Mouse (Mus musculus) layer of hippocampus, adult 18-20 months (tissue): ENCODE results near the gene Anxa7. TPM values are rescaled to one million over a fixed set of nuclear protein-coding genes. Genes with fewer than 3 reads are reported as not detected.

Experiments used
- DNase-seq, 2 experiments: peaks; one replicate each; pipeline ENCODE4 v3.0.0; 2022; ENCODE audit warnings: low spot score in 2 of 2
- long read RNA-seq: library from polyadenylated mRNA; stranded (forward); transcript quantifications from one replicate; pipeline ENCODE4 v2.0.0, GENCODE M21; 2021
- total RNA-seq, 2 experiments: library from RNA; stranded (reverse); gene quantifications; 2 replicates each; pipeline ENCODE4 v1.2.3; 2021

Gene Anxa7
- total RNA-seq = 10 to 100 TPM; 74.3 to 74.7 TPM
- long read RNA-seq, transcript Anxa7-202 (14 exons, 2,904 nt) = major isoform, 51 of 84 reads
- long read RNA-seq, partial matches to known transcripts = 16 of 84 reads
- long read RNA-seq, other reads (novel, unspliced or antisense) = 13 of 84 reads

- DNase-seq = peak; percentile 59 to 75
Measured at GRCm38 (mm10) chr14:20479291-20480194, at the start of gene Anxa7. Anxa7 (minus strand) TSS chr14:20480133.

GRCm38 (mm10) chr14:20529643-20530042 is 49.7 kb upstream of the Anxa7 start:
- DNase-seq = no peak

GRCm38 (mm10) chr14:20520179-20520578 is 40.2 kb upstream of the Anxa7 start:
- no peak for DNase-seq

GRCm38 (mm10) chr14:20508424-20508823 is 28.5 kb upstream of the Anxa7 start:
- DNase-seq = no peak

- DNase-seq = no peak
Measured at GRCm38 (mm10) chr14:20502966-20503365, 23.0 kb upstream of the Anxa7 start.

GRCm38 (mm10) chr14:20499982-20500381 is 20.0 kb upstream of the Anxa7 start:
- DNase-seq = no peak

- DNase-seq = no peak
Measured at GRCm38 (mm10) chr14:20496603-20497002, 16.7 kb upstream of the Anxa7 start, which contains the start of gene Mss51. Mss51 (minus strand) TSS chr14:20496901.

GRCm38 (mm10) chr14:20486031-20486430 is 6.1 kb upstream of the Anxa7 start:
- DNase-seq = no peak

GRCm38 (mm10) chr14:20482051-20482751 is 2.3 kb upstream of the Anxa7 start:
- no peak for DNase-seq

- DNase-seq = no peak
Measured at GRCm38 (mm10) chr14:20481211-20481610, 1.3 kb upstream of the Anxa7 start.

GRCm38 (mm10) chr14:20480195-20480579 is 254 bp upstream of the Anxa7 start:
- DNase-seq = no peak

- DNase-seq = no peak
Measured at GRCm38 (mm10) chr14:20478801-20479200, 1.1 kb downstream of the Anxa7 start.

- no peak for DNase-seq
Measured at GRCm38 (mm10) chr14:20478385-20478784, 1.5 kb downstream of the Anxa7 start.

GRCm38 (mm10) chr14:20477261-20478025 is 2.5 kb downstream of the Anxa7 start:
- no peak for DNase-seq

GRCm38 (mm10) chr14:20460216-20460615 is 19.7 kb downstream of the Anxa7 start:
- peak; percentile 28 to 60 for DNase-seq

GRCm38 (mm10) chr14:20458378-20458777 is 21.6 kb downstream of the Anxa7 start:
- no peak for DNase-seq

- no peak for DNase-seq
Measured at GRCm38 (mm10) chr14:20452929-20453328, 27.0 kb downstream of the Anxa7 start.

GRCm38 (mm10) chr14:20451765-20452331 is 28.1 kb downstream of the Anxa7 start, which contains the start of gene Cfap70:
Cfap70 (minus strand) TSS chr14:20452226.
- DNase-seq = peak; percentile 27 to 40

- DNase-seq = peak; percentile 19 to 45
Measured at GRCm38 (mm10) chr14:20451302-20451701, 28.6 kb downstream of the Anxa7 start.

- DNase-seq = no peak
Measured at GRCm38 (mm10) chr14:20447209-20447608, 32.7 kb downstream of the Anxa7 start.

- no peak for DNase-seq
Measured at GRCm38 (mm10) chr14:20442252-20442651, 37.7 kb downstream of the Anxa7 start.
